Mouse (Mus musculus) G1E (cell line): Measurements from ENCODE around the gene Fam155a. TPM values are rescaled to one million over a fixed set of nuclear protein-coding genes. Genes with fewer than 3 reads are reported as not detected.

Source experiments
- ATAC-seq: 2 replicates; pipeline ENCODE4 v1.8.0; 2016; ENCODE audit warnings: mild to moderate bottlenecking; ENCODE audit not compliant: insufficient number of reproducible peaks, poor library complexity, low FRiP score, severe bottlenecking; ENCODE audit errors: extremely low read depth
- DNase-seq: peaks from one replicate; pipeline ENCODE4 v3.0.0; 2012; ENCODE audit warnings: low spot score
- H3K27me3 ChIP-seq: 2 replicates; pipeline ENCODE4 v1.6.1; 2012; ENCODE audit warnings: mild to moderate bottlenecking, low read length, inconsistent platforms; ENCODE audit not compliant: insufficient read depth
- H3K36me3 ChIP-seq: replicated peaks from 2 replicates; pipeline ENCODE3; 2012; ENCODE audit warnings: mild to moderate bottlenecking, inconsistent platforms
- H3K4me1 ChIP-seq: 2 replicates; pipeline ENCODE4 v1.6.1; 2012; ENCODE audit warnings: low read depth, low read length, inconsistent platforms, mixed read lengths; ENCODE audit not compliant: insufficient read depth
- H3K4me3 ChIP-seq: 2 replicates; pipeline ENCODE4 v1.5.1; 2012; ENCODE audit warnings: low read depth, mild to moderate bottlenecking, inconsistent platforms, low read length, moderate library complexity, mixed read lengths
- H3K9me3 ChIP-seq: replicated peaks from 2 replicates; pipeline ENCODE4 v1.6.1; 2012; ENCODE audit warnings: inconsistent platforms
- CTCF ChIP-seq: IDR thresholded peaks from 2 replicates; pipeline ENCODE4 v1.5.1; 2012; ENCODE audit warnings: low read depth, low read length, inconsistent platforms, mixed read lengths
- GATA1 ChIP-seq: IDR thresholded peaks from 2 replicates; pipeline ENCODE4 v1.6.1; 2012; ENCODE audit warnings: borderline replicate concordance, low read length, inconsistent platforms, mixed read lengths
- GATA2 ChIP-seq: IDR thresholded peaks from 2 replicates; pipeline ENCODE4 v1.6.1; 2012; ENCODE audit warnings: low read depth, low read length, inconsistent platforms, borderline replicate concordance
- POLR2AphosphoS5 ChIP-seq: IDR thresholded peaks from 2 replicates; pipeline ENCODE4 v1.6.1; 2012; ENCODE audit warnings: low read depth, low read length, inconsistent platforms; ENCODE audit not compliant: insufficient replicate concordance
- TAL1 ChIP-seq: conservative IDR thresholded peaks from 2 replicates; pipeline ENCODE4 v1.6.1; 2012; ENCODE audit warnings: low read depth, low read length, inconsistent platforms, mixed read lengths
- polyA plus RNA-seq: library from polyadenylated mRNA; stranded (reverse); fragments of >175 nt; gene quantifications from 2 replicates; pipeline ENCODE4 v1.2.3, GENCODE M21; 2012
- total RNA-seq, 2 experiments: library from RNA; stranded (forward) in 1 of 2; stranded (reverse) in 1 of 2; fragments of 200-1000 nt in 1 of 2; fragments of >200 nt in 1 of 2; fragmentation: Nextera tagmentation in 1 of 2; gene quantifications; 2 replicates each; pipeline ENCODE4 v1.2.3; 2014 to 2017

The Fam155a gene
- total and polyA plus RNA-seq, 3 experiments = 0.27 TPM; not detected in 2

DNA sequence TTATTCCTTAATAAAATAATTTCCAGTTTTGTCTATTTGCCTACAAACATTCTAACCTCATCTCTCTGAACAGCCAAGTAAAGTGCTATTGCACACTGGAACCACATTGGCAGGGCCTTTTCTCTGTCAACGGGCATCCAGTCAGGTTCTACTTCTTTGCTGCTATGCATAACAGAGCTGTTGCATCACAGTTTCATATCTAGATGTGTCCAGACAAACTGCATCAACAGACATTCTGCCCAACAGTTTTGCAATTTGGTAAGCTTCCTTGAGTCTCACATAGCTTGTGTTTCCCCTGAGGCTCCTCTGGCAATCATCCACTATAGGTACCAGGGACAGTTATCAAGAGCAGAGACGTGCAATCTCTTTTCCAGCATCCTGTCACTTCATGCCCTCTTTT is 199.0 kb downstream of the Fam155a start:
- Histone ChIP-seq H3K36me3 (no peaks in the 10 kb centered on the region), H3K4me3 (no peak overlapping the region), H3K27me3 (no peaks in the 10 kb centered on the region), H3K9me3 (no peaks in the 10 kb centered on the region), H3K4me1 (no peaks in the 10 kb centered on the region)
- TF ChIP-seq POLR2AphosphoS5 = no peak
- TF ChIP-seq GATA2 = no peak
- DNase-seq = no peak
- no peak for ATAC-seq

DNA sequence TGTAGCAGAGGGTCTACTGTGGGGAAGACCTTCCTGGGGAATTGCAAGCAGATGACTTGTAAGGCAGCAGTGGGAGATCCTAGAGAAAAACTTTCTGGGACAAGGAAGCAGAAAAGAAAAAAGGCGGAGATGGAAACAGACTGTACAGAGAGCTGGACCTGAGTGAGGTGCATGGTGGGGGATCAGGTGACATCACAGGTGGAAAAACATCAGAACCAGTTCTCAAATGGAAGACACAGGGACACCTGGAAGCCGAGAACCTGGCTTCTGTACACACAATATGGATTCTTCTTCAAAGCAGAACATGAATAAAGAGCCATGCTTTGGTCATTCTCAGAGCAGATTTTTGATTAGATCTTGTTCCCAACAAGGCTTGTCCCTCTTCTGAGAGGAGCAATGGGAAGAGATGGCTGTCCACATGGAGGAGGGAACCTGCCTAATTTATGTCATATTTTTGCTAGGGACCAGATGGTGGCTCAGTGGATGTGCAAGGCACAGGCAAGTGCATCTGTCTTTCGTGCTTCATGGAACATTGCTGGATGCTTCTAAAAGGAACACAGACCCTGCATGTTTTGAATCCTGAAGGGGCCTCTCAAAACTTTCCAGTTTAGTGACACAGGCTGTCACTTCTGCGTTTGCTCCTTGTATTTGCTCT is 201.3 kb downstream of the Fam155a start:
- no peaks in the 10 kb centered on the region for H3K9me3 ChIP-seq
- no peak overlapping the region for H3K4me3 ChIP-seq
- H3K36me3 ChIP-seq = no peaks in the 10 kb centered on the region
- H3K27me3 ChIP-seq = no peaks in the 10 kb centered on the region
- no peak for TF ChIP-seq GATA2
- no peak for TF ChIP-seq CTCF
- TF ChIP-seq GATA1 = no peak
- no peak for TF ChIP-seq POLR2AphosphoS5
- TF ChIP-seq TAL1 = no peak
- DNase-seq (no peak), ATAC-seq (no peak)
- H3K4me1 ChIP-seq = no peaks in the 10 kb centered on the region

DNA sequence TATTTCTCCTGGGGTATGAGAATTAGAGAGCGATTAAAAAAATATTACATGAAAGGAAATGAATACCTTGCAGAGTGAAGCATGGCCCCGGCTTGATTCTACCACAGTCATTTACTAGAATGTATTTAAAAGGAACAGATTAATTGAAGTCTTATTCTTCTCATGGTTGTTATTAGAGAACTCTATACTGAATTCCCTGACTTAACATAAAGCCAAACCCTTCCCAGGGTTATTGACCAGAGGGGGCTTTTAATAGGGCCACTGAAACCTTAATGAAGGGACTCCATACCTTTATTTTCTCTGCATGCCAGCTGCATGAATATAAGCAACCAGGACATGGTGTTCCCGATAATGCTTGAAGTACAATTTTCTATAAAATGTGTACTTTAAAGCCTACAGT is 221.8 kb downstream of the Fam155a start:
- no peaks in the 10 kb centered on the region for H3K9me3 ChIP-seq
- ATAC-seq = no peak
- DNase-seq = no peak
- no peak overlapping the region for H3K4me3 ChIP-seq
- TF ChIP-seq POLR2AphosphoS5 = no peak
- no peak for TF ChIP-seq GATA2
- TF ChIP-seq TAL1 = no peak
- no peak for TF ChIP-seq GATA1
- no peak for TF ChIP-seq CTCF
- no peaks in the 10 kb centered on the region for H3K4me1 ChIP-seq
- no peaks in the 10 kb centered on the region for H3K36me3 ChIP-seq
- H3K27me3 ChIP-seq = no peaks in the 10 kb centered on the region

DNA sequence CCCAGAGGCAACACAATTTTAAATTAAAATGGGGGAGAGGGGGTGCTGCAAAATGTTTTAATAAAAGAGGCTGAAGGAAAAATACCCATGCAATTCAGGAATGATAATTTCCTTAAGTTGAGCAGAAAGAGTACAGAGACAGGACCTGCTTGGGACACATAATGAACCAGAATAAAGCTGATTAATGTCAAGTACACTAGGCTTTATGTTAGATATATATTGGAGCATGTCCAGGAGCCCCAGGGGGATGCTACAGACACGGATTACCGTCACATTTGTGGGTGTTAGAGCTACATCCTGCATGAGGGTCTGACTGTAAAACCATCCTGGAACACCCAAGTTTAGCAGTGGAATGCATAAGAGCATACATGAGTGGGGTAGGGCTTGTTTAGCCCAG is 223.4 kb downstream of the Fam155a start:
- H3K9me3 ChIP-seq = no peaks in the 10 kb centered on the region
- DNase-seq = no peak
- H3K4me3 ChIP-seq = no peak overlapping the region
- TF ChIP-seq GATA2 = no peak
- TF ChIP-seq TAL1 = no peak
- no peak for TF ChIP-seq GATA1
- TF ChIP-seq POLR2AphosphoS5 = no peak
- no peak for TF ChIP-seq CTCF
- no peaks in the 10 kb centered on the region for H3K4me1 ChIP-seq
- H3K36me3 ChIP-seq = no peaks in the 10 kb centered on the region
- ATAC-seq = no peak
- no peaks in the 10 kb centered on the region for H3K27me3 ChIP-seq

DNA sequence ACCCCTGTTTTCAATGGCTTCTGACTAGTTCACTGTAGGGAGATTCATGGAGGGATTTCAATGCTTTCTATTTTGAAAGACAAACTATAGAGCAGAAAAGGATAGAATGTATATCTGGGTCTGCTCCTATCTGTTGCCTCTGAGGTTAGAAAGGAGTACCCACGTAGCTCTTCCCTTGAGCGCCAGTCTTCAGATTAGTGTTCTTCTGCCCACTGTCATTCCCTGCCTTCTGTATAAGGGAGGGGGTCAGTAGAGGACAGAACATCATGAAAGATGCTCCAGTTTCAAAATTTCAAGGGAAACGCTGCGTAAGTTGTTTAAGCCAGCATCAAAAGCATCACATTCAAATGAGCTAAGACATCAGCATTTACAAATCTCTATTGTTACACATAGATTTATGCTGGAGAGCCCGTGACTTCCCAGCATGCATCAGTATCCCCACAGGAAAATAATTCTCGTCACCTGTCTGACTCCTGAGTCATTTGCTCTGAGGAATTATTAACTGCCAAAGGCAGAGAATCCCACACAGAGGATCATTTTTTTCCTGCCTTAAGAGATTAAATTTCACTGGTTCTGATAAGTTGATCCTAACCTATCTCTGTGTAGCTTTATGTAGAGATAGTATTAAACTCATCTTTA is 223.9 kb downstream of the Fam155a start:
- DNase-seq (no peak), ATAC-seq (no peak)
- TF ChIP-seq POLR2AphosphoS5 = no peak
- TF ChIP-seq TAL1 = no peak
- TF ChIP-seq GATA1 = no peak
- no peak for TF ChIP-seq GATA2
- TF ChIP-seq CTCF = no peak
- Histone ChIP-seq H3K36me3 (no peaks in the 10 kb centered on the region), H3K4me3 (no peak overlapping the region), H3K27me3 (no peaks in the 10 kb centered on the region), H3K4me1 (no peaks in the 10 kb centered on the region), H3K9me3 (no peaks in the 10 kb centered on the region)

DNA sequence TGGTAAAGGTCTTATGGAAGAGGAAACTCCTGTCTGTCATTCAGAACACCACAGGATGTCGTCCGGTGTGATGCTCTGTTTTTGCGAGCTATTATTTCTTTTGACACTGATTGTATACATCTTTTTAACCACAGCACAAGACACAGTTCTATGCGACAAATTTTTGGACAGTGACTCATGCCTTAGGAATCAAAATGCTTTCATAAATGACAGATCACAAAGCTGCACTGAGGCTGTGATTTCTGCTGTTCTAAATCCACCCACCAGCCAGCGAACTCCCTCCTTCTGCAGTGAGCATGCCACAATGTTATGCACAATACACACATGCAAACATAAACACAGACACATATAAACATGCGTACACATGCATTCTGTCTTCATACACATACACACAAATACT is 224.5 kb downstream of the Fam155a start:
- DNase-seq = no peak
- Histone ChIP-seq H3K36me3 (no peaks in the 10 kb centered on the region), H3K9me3 (no peaks in the 10 kb centered on the region), H3K4me1 (no peaks in the 10 kb centered on the region), H3K27me3 (no peaks in the 10 kb centered on the region), H3K4me3 (no peak overlapping the region)
- TF ChIP-seq GATA2 (no peak), TAL1 (no peak), CTCF (no peak)
- ATAC-seq = no peak
